Mouse (Mus musculus) heart, postnatal 14 days (tissue): Measurements from ENCODE around the gene Gria2. TPM values are rescaled to one million over a fixed set of nuclear protein-coding genes. Genes with fewer than 3 reads are reported as not detected.
A peak's percentile ranks its signal among the peaks of the same experiment; 100 is the strongest.

Source experiments
- DNase-seq, 2 experiments: peaks; one replicate each; pipeline ENCODE4 v3.0.0; 2021 to 2022
- intact Hi-C: fragments of 180-260 bp; cut with DNase I; formaldehyde crosslinking; loops from one replicate; pipeline ENCODE4 v1.15.1; 2025
- long read RNA-seq, 2 experiments: library from polyadenylated mRNA; stranded (forward); transcript quantifications; one replicate each; pipeline ENCODE4 v2.0.0; 2021
- total RNA-seq, 2 experiments: library from RNA; stranded (reverse); gene quantifications; 2 replicates each; pipeline ENCODE4 v1.2.3; 2021

Gria2 gene
- total RNA-seq = under 1 TPM in 1 of 2 experiments, not detected in 1; 0.17 TPM
- long read RNA-seq, experiment 1 = 0 reads
- long read RNA-seq, experiment 2 = 0 reads

DNA sequence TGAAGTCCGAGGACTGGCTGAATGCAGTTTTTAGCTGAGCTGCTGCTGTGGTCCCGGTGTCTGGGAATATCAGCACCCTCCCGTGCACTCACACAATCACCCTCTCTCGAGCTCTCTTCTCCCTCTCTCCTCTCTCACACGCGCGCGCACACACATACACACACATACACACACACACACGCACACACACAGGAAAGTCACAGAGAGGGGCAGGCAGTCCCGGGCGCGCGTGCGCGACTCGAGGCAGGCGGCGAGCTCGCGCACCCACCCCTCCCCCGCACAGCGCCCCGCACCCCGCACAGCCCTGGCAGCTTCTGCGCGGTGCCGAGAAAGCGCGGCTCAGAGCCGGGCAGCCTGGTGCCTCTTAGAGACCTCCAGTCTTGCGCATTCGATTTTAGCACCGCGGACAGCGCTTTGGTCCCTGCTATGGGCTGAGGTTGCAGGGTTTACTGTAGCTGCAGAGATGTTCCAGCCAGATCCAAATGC, at the start of gene Gria2:
TSS of gene Gria2 (minus strand) at position 240 of the 486 bp plus-strand sequence.
- peak; percentile 54 to 74 for DNase-seq
- intact Hi-C loops = loop anchor here (2.0 kb wide), 1 partner anchor 722 kb away; no protein-coding TSS in a partner anchor

DNA sequence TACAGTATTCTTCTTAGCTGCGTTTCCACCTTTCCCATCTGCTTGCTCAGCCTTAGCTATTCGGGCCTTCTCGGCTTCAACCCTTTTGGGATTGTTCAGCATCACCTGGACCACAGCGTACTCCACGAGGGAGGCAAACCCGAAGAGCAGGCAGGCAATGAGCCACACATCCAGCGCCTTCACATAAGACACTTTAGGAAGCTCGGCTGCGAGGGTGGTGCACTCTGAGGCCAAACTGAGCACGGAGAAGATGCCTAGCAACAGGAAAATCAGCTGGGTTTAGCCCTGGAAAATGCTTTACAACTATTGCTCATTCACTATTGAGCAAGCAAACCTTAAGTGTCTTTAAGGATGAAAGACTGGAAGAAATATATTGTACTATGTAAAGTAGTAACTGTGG, 48.3 kb upstream of the Gria2 start:
- no peak for DNase-seq
- intact Hi-C loops = no loop called here

DNA sequence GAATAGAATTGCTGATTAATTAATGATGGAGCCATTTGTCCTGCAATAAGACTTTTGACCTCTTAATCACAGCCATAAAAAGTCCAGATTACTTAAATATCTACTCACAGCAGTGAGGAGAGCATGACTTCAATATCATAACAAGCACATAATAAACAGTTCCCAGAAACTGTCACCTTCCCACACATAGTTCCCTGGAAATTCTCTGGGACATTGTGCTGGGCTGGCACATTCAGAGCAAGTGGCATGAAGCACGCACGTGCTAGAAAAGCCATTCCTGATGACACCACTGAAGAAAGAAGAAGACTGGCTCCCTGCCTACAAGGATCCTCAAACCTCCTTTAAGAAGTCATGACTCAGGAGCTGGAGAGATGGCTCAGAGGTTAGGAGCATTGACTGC, 43.0 kb upstream of the Gria2 start:
- intact Hi-C loops = no loop called here
- DNase-seq = no peak

DNA sequence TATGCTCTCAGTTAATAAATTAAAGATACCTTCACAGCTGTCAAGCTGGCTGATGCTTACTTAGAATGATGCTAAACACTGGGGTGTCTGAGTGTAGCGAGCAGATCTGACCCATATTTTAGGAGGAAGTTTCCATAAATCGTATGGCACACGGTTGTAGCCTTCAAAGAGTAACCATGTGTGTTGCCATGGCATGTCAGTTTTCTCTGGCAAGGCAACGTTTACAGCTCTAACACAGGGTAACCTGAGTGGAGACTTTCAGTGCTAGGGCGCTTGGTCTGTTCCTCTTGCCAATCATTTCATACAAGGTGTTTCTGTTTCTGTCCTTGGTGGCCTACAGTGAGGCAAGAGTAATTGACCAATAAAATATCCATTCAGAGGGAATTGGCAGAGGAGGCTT, 37.2 kb upstream of the Gria2 start:
- intact Hi-C loops = no loop called here

DNA sequence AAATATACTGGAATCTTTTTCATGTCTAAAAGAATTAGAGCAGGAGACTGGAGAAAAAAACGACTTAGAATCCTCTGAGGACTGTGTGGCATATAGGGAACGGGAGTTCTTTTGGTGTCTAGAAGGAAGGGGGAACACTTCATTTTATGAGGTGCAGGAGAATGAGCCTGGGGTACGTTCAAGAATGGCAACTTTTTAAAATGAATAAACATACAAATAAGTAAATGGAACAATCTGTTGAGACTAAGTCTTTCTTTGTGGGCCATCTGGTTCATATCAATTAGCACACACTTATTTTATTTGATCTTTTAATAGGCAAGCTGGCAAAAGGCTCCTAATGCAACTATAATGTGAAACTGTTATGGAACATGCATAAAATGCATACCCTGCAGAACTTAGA, 34.9 kb upstream of the Gria2 start:
- no peak for DNase-seq
- intact Hi-C loops = no loop called here

More for the DNA sequence above, 37.2 kb upstream of the Gria2 start:
- no peak for DNase-seq

DNA sequence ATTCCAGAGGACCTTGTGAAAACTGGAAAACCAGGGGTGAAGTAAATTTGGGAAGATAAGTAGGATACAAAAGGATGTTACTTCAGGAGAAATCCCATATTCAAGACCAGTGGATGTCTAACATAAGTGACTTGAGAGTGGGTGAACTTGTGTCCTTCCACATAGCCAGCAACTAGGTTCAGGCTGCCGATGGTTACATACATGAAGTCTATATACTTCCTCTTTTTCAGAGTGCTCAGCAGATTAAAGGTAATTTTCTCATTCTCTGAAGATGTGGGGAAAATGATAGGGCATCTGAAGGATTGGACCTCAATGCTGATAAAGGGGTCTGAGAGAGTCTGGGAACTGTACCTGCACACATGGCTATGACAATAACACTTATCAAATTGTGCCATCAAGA, 21.3 kb upstream of the Gria2 start:
- intact Hi-C loops = no loop called here
- DNase-seq = no peak

DNA sequence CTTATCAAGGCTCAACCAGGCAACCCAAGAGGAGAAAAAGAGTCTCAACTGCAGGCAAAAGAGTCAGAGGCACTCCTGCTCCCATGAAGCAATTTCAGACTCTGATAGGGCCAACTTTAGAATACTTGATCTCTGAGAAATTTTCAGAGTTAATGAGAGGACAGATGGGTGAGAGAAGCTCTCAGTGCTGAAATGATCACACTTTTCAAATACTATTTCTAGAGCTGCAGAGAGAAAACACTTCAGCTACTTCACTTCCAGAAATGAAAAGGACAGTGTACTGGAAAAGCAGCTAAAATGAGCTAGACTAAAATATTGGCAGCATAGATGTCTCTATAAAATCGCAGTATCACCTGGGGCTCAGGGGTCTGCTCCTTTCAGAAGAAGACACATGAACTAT, 16.0 kb upstream of the Gria2 start:
- DNase-seq = no peak
- intact Hi-C loops = no loop called here

DNA sequence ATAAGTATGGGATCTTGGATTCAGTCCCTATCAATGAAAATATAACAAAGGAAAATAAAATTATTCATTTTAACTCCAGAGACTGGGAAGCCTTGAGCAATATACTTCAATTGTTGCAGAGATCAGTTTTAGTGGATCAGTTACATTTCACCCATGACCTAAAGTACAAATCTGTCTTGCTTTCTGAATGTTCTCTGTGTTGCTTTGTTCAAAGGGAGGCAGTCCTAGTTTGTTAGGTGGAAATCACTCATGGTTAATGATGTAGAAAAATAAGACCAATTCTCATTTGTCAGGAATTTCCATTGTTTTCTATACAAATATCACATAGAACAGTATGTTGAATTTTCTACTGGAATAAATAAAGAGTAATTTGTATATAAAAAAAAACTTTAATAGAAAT, 11.1 kb upstream of the Gria2 start:
- DNase-seq = no peak
- intact Hi-C loops = no loop called here

DNA sequence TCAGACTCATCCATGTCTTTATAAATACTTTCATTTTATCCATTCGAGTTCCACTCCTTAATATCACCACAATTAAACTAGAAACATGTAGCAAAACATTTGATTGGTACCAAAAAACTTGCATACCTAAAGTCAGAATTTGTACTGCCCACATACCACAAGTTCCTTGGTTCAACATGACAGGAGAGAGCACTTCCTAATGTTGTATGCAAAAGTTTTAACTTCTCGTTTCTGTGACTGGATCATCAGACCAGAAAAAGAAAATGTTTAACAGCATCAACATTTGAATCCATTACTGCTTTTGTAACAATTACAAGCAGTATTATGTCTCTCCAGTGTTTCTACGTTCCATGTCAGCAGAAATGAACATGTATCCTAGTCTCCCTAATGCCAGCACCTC, 9.6 kb upstream of the Gria2 start:
- no peak for DNase-seq
- intact Hi-C loops = no loop called here

DNA sequence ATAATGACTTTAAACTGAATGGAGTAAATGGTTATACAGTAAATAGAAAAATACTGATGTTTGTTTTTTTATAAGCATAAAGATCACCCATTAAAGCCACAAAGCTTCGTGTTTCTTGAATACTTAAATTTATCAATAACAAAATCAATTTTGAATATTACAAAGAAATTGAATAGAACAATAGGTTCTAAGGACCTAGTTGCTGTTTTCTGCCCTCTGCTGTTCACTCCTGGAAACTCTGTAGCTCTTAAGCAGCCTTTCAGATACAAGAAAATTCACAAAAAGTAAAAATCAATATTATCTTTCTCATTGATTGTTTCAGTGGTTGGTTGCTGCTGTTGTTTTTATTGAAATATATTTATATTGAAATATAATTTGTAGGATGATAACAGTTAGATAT, 2.7 kb upstream of the Gria2 start:
- intact Hi-C loops = no loop called here
- DNase-seq = no peak

DNA sequence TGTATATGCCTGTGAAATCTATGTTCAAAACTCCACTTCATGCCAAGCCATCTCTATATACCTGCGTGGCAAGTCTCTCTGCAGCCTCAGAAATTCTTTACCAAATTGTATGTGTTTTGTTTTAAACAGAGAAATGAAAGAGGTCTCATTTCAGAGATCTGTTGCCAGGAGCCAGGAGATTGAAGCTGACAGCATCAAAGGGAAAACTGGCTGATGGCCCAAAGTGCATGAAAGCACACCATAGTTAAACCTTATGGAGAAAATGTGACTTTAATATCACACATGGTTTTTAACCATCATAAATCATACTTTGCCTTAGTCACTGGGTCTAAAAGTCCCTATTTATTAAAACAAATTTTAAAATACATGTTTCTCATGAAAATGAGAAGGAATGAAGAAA, 1.2 kb upstream of the Gria2 start:
- DNase-seq = no peak
- intact Hi-C loops = loop anchor here (2.0 kb wide), 1 partner anchor 723 kb away; no protein-coding TSS in a partner anchor

DNA sequence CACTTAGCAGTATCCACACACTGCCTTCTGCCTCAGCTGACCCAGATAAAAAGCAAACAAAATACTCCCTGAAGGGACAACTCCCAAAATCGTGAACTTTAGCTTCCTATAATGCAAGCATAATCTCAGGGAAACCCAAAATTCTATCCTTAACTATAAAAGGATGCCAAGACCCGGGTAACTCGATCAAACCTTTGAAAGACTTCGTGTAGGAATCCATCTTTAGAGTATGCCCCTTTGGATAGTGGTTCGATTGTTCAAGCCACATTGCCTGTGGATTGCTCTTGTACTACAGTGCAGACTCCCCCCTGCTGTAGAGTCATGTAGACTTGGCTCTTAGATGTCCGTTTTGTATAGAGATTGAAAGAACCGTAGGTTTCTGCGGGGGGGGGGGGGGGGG, 576 bp upstream of the Gria2 start:
- DNase-seq = no peak
- intact Hi-C loops = loop anchor here (2.0 kb wide), 1 partner anchor 722 kb away; no protein-coding TSS in a partner anchor

DNA sequence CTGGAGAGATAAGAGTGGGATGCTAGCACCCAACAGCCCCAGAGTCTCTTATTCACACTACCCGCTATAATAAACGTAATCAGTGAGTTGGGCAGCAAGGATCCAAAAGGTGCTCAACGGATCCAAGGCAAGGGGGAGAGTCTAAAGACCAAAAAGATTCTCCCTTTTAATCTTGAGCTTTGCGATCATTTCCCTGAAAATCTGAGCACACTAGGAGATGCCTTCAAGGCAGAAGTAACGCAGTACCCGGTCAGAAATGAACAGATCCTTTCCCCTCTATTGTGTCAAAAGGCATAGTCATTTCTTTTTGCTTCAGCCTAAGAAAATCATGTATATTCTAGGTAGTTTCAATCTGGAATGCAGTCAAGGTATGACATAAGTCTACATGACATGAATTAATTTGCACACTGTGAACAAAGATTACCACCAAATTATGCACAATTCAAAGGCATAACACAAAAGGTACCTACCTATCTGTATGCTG, 766 bp downstream of the Gria2 start:
- intact Hi-C loops = loop anchor here (2.0 kb wide), 1 partner anchor 721 kb away; no protein-coding TSS in a partner anchor
- no peak for DNase-seq

DNA sequence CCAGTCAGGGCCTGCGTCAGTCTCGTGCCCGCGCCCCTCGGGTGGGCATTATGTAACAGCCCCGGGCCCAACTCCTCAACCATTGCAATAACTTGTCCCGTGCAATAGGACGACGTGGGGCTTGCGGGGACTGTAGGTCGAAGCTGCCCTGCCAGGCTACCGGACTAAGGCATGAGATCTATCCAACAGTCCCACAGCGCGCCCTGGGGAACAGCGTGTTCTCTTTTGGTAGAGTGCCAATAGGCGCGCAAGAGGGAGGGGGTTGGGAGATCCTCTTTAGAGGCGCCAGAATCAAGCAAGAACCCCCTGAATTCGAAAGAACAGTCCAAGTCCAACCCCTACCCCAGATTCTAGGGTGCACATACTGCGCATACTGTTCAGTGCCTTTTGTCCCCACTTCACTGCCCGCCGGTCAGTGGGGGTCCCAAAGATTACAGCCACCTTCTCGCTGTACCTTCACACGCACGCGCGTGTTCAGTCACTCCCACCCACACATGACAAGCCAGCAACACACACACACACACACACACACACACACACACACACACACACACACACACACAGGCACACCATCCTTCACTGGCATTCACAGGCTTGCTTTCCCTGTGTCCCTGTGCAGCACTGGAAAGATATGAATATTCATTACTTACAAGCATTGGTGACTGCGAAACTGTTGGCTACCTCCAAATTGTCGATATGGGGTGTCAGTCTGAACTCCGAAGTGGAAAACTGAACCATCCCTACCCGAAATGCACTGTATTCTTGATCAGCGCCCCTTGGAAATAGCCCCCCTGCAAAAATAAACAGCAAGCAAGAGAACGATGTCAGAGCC, 1.4 kb downstream of the Gria2 start:
- DNase-seq = no peak
- intact Hi-C loops = no loop called here

DNA sequence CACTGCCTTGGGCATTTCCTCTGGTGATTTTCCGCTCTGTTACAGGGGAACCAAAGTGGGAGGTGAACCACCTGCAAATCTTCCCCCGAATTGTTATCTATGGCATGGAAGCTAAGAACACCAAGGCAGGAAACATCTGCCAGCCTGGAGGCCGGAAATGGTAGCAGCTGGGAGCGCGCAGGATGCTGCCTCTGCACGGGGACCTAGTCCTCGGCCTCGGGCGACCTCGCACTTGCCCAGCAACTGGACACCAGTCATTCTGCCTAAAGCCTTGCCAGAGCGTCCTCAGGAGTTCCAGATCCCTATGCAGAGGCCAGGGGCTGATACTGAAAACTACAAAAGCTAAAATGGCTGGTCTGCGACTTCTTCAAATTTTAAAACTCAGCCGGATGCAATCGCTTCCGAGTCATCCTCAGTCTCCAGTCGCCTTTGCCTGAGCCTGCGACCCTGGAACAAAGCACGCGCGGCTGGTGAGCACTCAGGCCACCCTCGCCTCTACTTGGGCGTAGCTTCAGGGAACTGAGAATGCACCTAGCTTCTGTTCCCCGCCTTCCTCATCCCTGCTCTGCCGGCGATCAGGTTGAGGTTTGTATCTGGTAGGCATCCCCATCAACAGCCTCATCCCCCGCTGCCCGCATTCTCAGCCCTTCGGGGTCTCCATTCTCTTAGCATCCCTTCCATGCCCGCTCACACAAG, 2.2 kb downstream of the Gria2 start:
- intact Hi-C loops = no loop called here
- DNase-seq = peak; percentile 1 to 2

DNA sequence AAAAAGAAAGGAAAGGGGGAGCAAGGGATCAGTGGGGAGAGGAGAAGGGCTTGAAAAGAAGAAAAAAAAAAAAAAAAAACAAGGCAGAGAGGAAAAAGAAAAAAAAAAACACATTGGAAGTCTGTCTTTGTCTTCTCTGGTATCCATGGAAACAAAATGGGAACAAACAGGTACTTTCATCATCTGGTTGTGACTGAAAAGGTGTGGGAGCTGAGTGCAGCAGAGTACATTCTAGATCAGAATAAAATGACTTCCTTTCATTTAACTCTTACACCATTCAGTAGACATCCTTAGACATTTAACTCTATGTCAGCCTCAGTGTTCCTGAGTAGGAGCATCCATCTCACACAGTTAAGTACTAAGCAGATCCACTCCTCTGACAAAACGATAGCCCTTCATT, 4.7 kb downstream of the Gria2 start:
- intact Hi-C loops = no loop called here
- no peak for DNase-seq

DNA sequence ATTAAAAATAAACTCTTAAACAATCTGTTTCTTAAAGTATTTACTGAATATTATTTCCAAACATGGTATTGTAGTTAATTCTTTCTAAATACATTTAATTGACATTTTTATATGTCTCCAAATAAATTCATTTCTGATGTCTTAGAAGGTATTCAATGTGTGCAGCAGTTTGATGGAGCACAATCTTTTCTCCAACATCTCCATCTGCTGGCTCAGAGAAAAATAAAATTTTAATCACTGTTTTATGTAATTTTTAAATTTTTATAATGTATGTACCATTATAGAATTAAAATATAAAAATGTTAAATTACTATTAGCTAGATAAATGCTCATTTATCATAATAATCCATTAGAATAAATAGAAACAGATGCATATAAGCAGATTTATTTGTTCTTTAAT, 5.9 kb downstream of the Gria2 start:
- no peak for DNase-seq
- intact Hi-C loops = no loop called here

DNA sequence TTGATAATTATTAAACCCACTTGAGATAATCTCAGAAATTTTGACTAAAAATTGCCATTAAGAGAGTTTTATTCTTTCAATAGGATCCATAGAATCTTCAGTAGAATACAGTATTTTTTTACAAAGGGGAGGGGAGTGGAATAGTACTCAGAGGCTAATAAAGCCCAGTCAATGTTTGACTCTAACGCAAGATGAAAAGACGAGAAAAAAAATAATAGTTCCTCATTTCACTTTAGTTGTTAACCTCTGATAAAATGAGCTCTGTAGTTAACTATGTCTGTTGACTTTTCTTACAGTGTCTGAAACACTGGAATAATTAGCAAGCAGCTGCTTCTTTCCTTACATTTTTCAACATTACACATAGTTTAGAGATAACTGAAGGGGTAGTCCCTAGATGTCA, 7.4 kb downstream of the Gria2 start:
- intact Hi-C loops = no loop called here
- DNase-seq = no peak

DNA sequence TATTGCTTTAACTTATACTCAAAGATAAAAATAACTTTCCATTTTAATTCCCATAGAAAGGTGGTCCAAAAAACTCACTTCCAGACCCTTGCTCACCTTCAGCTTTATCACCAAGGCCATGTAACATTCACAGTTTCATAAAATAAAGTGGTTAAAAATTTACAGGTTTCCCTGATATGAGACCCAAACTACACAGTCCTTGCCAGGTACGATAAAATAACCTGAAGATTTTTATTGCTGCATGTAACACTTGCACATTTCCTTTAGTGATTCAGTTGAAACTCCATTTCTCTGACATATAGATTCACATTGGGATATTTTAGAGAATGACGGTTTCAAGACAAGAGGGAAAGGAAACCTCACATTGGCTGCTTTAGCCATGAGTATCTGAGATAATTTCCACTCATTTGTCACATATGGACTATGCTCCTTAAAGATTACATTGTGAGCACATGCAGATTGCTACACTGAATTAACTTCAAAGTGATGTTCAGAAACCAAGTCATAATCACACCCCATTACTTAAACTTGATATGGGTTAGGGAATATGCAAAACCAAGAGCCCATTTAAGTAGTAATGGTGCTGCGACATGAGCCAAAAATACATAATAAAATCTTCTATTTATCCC, 15.4 kb downstream of the Gria2 start:
- no peak for DNase-seq
- intact Hi-C loops = no loop called here

DNA sequence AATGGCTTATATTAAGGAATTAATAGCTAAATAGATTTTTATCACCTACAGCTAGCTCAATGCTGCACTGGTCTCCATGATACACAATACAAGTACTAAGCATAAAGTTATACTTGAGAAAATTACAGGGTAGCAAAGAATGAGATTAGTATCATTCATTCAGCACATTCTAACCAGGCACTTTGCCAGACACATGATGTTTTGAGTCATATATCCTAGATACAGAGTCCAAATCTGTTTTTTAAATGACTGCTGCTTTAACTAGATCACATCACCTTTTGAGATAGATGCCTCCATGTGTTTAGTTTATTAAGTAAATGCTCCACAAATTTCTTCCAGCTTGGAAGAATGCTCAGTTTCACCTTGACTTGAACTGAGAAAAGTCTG, 21.5 kb downstream of the Gria2 start:
- DNase-seq = no peak
- intact Hi-C loops = no loop called here
